Mouse (Mus musculus): ENCODE measurements at regions not wholly inside any gene's neighbourhood (a gene's known extent, or its start where the extent isn't known, plus 50 kb on each side); places are given as distances from the start of the nearest gene placed in this dataset.

- no peak for DNase-seq (ENCODE audit: low read depth)
Observed at GRCm38 (mm10) chr5:126019781-126020180, 488.2 kb downstream of the Tmem132b start.

DNA sequence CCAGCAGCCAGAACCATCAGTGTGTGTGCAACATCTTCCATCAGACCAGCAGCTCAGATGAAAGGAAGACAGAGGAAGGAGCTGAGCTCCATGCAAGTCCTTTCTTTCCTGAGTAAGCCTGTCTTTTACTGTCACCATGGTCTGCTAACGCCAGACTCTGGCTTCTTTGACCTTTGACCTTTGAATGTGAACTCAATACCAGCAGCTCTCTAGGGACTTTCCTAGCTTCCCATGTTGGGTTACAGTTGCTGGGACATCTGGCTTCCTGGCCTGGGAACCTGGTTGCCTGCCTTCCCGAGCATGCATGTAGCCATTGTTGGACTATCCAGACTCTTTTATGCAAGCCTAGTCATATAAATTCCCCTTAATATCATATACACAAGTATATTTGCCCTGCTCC, 492.3 kb downstream of the Tmem132b start:
- no peak for DNase-seq (ENCODE audit: low read depth)

- no peak for DNase-seq (ENCODE audit: low read depth)
Observed at GRCm38 (mm10) chr5:126034846-126035245, 503.3 kb downstream of the Tmem132b start.

- no peak for DNase-seq (ENCODE audit: low read depth)
Observed at GRCm38 (mm10) chr5:126036686-126037085, 505.1 kb downstream of the Tmem132b start.

DNA sequence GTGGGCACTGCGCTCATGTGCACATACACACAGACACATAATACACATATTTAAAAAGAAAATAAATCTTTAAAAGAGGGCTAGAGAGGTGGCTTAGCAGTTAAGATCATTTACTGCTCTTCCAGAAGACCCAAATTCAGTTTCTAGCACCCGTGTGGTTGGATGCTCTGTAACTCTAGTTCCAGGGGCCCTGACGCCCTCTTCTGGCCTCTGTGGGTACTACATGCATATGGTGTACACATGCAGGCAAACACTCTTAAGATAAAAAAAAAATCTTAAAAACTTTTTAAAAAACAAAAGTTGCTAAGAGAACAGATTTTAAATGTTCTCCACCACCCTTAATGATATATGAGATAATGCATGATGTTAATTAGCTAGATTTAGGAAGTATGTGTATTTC, 514.2 kb downstream of the Tmem132b start:
- no peak for DNase-seq (ENCODE audit: low read depth)

- DNase-seq (ENCODE audit: low read depth), result no peak
Observed at GRCm38 (mm10) chr5:126063644-126064043, 532.1 kb downstream of the Tmem132b start.

DNA sequence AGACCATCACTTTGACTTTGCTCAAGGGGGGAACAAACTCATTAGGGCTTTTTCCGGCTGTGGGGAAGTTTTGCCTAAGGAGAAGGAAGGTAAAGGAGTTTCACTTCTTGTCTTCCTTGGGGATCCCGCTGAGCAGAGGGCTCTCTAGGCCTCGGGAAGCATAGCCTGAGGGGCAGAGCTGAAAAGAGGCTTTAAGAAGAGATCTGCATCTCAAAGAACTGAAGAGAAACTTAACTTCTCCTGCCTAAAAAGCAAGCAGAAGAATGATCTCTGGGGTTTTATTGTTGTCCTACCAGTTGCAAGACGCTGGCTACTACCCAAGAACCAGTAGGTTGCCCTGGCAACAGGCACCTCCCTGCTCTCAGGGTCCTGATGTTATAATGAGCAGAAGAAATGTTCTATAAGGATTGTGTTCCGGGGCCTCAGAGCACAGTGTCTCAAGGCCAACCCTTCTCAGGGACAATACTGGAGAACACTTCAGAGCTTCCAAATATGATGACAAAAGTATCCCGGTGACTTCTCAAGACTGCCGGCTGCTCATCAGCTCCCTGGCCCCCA, 547.8 kb downstream of the Tmem132b start:
- no peak for DNase-seq (ENCODE audit: low read depth)

- no peak for DNase-seq (ENCODE audit: low read depth)
Observed at GRCm38 (mm10) chr5:126088251-126088914, 556.8 kb downstream of the Tmem132b start.

DNA sequence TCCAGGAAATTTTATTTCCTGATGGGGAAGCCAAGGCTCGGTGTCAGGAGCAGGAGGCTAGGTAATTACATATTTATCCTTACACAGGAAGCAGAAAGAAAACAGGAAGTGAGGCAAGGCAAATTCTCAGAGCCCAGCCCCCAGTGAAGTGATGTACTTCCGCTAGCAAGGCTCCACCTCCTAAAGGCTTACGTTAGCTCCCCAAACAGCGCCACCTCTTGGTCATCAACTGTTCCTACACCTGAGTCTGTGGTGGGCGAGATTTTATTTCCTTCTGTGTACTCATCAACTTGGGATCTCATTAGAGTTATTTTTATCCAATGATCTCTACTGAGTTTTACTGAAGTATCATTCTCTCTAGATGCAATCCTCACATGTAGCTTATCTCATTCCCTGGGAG, 561.6 kb downstream of the Tmem132b start:
- no peak for DNase-seq (ENCODE audit: low read depth)

DNA sequence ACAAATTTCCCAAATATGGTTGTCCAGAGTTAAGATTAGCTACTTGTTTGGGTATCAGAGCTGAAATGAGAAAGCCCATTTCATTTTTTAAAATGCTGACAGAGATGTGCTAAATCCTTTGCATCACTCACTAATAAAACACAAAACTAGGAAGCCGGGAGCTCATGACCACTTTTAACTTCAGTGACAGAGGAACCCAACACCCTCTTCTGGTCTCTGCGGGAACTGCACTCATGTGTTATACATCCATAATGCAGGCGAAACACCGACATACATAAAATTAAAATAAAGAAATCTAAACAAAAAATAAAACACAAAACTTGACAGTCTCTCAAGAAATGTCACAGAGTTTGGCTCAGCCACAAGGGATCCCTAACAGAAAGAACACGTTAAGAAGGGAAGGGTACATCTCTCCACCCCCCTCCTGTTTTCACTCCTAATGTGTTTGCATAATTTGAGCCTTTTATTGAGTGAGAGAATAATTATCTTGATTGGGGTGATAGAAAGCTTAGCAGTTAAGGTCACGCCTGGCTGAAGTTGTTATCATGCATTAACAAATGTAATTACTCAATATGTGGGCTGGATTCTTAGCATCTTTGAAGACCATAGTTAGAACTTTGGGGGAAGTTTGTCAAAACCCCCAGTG, 565.2 kb downstream of the Tmem132b start:
- no peak for DNase-seq (ENCODE audit: low read depth)

- no peak for DNase-seq (ENCODE audit: low read depth)
Observed at GRCm38 (mm10) chr5:126097262-126097628, 565.7 kb downstream of the Tmem132b start.

- DNase-seq (ENCODE audit: low read depth), result no peak
Observed at GRCm38 (mm10) chr5:126098433-126098832, 566.9 kb downstream of the Tmem132b start.

GRCm38 (mm10) chr5:126099931-126100330, 568.4 kb downstream of the Tmem132b start:
- no peak for DNase-seq (ENCODE audit: low read depth)

DNA sequence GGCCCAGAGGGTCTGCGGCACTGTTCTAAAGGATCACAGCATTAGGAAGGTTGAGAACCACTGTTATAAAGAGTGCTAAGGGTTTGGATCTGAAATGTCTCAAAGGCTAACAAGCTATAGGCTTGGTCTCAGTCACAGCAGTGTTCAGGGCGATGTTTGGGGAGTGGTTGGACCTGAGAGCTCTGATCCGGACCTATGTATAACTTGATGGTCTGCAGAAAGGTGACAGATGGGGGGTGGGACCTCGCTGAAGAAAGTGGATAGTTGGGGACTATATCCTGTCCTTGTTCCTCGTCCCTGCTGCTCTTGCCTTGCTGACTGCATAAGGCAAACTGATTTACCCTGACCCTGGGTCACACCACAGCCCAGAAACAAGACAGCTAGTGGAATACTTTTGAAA, 572.9 kb downstream of the Tmem132b start:
- DNase-seq (ENCODE audit: low read depth), result no peak

DNA sequence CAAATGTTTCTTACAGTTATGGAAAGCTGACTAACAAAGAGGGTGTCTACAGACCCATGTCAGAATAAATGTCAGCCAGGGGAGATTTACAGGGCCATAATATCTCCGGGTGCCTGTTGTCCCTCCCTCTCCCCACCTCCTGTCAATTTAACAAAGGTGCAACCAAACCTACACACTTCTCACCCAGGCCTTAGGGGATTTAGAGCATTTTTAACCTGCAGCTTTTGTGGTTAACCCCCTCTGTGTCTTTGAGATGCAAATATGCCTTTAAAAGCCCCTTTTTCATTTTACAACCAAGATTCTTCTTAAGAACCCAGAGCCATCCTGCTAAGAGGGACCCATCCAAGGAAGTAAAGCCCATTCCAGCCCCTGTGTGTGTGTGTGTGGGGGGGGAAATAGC, 573.3 kb downstream of the Tmem132b start:
- DNase-seq (ENCODE audit: low read depth), result no peak

DNA sequence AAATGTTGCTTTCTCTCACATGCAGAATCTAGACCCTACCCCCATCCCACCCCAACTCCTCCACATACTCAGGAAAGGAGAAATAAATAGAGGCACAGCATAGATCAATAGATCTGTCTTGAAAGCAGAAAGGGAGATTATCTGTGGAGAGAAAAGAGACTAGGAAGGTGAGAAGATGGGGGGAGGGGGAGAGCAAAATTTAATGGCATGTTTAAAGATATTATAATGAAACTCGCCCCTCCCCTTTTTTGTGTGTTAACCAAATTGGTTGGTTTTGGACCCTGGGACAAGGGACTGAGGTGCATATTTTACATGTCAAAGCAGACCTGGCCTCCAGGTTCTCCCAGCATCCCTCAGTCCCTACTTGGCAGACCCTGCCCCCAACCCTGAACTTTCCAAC, 573.9 kb downstream of the Tmem132b start:
- DNase-seq (ENCODE audit: low read depth), result no peak

DNA sequence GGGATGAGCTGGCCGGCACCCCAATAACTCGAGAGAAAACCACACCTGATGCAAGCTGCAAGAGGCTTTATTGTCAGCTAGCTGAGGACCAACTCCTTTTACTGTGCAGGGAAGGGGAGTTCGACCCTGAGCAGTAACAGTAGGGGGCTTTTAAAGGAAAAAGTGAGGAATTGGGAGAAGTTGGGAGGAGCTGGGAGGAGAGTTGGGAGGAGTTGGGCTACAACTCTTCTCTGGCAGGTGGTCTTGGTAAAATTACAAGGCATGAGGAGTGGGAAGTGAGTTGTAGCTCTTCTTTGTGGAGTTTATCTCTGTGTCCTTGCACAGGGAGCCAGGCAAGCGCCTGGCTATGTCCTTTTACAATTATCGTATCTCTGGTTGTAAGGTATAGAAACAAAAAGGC, 575.4 kb downstream of the Tmem132b start:
- no peak for DNase-seq (ENCODE audit: low read depth)

DNA sequence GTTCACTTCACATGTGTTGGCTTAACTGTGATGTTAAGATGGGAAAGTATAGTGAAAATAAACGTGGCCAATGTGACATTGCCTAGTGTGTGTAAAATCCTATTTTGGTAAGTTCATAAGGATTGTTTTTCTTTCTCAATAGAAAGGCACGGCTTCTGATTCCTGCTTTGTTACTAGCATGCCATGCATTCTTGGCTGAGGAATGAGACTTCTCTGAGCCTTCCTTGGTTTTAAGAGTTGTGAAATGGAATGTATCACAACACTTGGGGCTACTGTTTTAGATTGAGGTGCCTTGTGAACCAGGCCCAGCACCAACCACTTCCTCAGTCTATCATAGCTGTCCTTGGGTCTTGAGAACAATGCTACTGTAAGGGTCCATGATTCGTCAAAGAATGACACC, 577.3 kb downstream of the Tmem132b start:
- no peak for DNase-seq (ENCODE audit: low read depth)

DNA sequence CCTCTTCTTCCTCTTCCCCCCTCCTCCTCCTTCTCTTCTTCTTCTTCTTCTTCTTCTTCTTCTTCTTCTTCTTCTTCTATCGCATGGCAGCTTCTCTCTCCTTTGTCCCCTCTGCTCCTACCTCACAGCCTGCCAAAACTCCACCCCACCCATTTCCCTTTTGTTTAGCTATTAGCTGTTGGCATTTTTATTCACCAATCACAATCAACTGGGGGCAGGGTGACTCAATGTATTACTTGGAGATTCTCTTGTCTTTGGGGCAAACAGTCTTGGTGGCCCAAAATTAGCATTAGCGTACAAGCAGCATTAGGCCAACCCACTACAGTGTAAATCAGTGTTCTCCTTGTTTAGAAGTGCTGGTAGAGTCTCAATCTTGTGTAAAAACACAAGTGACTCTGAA, 585.7 kb downstream of the Tmem132b start:
- DNase-seq (ENCODE audit: low read depth), result no peak

GRCm38 (mm10) chr5:126117906-126118521, 586.4 kb downstream of the Tmem132b start:
- DNase-seq (ENCODE audit: low read depth), result no peak

DNA sequence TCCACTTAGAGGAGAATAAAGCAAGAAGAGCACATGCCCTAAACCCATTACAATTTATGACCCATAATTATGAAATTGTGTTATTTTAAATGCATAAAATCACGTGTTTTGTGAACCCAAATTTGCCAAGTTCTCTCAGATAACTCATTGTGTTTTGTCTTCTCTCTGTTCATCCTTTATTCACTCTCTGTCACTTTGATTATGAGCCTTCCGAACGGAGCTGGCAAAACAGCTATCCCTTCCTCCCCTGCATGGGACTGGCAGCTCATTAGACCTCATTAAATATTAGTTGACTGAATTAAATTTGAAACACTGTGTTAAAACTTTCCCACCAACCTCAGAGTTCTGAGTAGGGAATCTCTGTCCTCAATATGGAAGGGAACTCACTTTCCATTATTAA, 587.2 kb downstream of the Tmem132b start:
- no peak for DNase-seq (ENCODE audit: low read depth)

DNA sequence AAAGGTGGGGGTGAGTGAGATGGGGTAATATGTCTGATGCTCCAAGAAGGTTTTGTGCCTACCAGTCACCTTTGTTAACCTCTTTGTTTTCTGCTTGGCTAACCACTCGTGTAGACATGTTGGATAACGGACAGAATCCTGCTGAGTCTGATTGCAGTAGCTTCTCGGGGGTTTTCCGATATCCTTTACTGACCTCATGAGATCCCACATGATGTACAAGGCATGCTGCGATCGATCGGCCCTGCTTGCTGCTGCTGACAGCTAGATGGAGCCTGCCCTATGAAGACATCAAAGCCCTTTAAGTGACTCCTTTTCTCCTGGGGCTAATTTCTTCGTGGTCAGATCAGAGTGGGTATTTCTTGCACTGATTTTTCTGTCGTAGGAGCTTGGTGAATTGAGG, 591.6 kb downstream of the Tmem132b start:
- DNase-seq (ENCODE audit: low read depth), result no peak

DNA sequence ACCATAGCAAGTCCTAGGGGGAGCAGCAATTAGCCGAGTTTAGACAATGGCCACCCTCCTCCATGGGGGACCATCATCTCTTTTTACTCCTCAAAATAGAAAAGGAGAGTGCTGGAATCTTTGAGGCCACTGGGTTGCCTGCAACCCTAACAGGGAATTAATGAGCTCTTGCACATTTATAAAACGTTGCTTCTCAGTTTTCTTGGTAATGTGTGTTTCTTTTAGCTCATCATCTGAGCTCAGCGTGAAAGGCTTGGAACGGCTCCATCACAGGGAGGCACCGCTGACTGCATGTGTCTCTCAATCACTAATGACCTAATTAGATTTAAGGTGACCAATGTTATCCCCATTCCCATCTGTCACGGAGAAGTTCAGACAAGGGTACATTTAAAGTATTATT, 595.9 kb downstream of the Tmem132b start:
- DNase-seq (ENCODE audit: low read depth), result no peak

All from c-Kit-positive CD71-negative TER-119-negative erythroid progenitor cells, embryonic 14.5 days (primary cell).